Mouse (Mus musculus) retina, embryonic 14.5 days (tissue): ENCODE data around the gene Ubxn11.

Experiments used
- DNase-seq: peaks from one replicate; pipeline ENCODE4 v3.0.0-alpha.2; 2015; ENCODE audit warnings: low spot score

Gene Ubxn11

DNA sequence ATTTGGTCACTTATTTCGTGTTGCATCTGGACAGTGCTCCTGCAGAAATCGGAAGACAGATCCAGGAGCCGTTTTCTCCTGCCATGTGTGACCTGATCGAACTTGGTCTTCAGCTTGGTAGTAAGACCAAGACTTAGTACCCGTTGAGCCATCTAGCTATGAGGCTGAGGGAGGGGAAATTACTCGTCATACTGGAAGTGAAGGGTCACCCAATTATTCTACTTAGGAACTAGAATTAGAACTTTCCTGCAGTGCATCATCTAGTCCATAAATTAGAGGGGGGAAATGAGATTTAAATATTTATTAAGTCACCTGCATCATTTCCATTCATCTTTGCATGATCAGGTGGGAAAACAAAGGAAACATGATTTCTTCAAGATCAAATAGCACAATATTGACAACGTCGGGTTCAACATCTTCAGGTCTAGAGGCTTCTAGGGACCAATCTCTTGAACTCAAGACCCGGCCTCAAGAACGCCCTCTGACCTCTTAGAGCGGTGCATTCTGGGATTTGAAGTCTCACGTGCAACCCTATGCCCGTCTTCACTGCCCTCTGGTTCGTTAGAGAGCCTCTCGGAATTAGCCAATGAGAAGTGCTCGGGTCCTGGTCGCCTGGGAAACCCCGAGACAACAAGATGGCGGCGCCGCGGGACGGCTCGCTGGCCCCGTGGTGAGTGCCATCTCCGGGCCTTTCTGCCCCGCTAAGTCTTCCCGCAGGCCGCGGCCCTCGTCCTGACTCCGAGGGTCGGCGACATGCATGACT lies at the start of gene Ubxn11:
Gene Ubxn11 (plus strand): TSS at position 592 of the 763 bp plus-strand sequence.
- DNase-seq = peak; percentile 92

- DNase-seq = no peak
Observed at GRCm38 (mm10) chr4:134053538-134053937, 48.8 kb upstream of the Ubxn11 start, which contains the start of gene Zfp683. TSS of gene Zfp683 (plus strand) at chr4:134053838.

- DNase-seq = no peak
Observed at GRCm38 (mm10) chr4:134058166-134058715, 44.1 kb upstream of the Ubxn11 start.

DNA sequence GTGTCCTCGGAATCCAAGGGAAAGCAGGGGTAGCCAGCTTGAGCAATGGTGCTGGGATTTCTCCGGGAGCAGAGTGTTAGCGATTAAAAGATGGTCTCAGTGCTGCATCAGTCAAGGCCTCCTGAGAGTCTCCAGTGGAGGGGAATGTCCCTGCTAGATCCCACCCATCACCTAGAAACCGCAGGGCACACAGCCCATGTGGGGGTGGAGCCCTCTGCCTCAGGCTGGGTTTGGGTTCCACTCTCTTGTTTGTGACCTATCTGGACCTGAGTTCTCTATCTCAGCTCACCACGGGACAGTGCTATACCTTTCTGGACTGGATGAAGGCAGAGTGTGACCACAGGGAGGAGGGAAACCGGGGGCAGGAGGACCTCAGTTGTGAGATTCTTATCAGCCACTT lies 43.5 kb upstream of the Ubxn11 start:
- no peak for DNase-seq

DNA sequence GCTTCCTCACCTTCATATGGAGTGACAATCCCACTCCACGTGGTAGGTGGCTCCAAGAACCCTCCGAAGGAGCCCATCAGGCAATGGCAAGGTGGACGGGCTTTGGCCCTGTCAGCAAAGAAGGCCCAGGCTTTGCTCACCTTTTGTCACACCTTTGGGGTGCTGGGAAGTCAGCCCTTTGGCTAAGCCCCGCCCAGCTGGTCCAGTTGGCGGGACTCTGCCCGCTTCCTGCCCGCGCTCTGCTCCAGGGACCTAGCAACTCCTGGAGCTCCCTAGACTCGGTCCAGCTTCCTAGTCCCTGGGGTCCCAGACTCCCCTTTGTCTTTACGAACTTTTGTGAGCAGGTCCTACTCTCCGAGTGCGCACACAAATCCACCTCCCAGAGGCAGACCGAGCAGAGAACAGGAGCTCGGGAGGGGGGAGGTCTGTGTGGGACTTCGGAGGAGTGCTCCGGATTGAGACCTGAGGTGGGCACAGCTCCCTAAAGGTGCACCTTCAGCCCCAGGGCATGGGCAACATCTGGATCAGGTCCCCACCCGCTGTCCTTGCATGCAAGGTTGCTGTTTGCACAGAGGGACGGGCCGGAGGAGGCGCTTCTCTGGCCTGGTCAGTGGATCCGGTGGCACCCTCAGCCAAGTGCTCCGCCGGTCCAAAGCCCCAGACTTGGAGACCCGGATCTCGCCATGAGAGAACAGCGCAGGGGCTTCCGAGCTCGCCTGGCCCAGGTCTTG lies 42.1 kb upstream of the Ubxn11 start, which contains the start of gene Crybg2:
Gene Crybg2 (plus strand): TSS at position 681 of the 731 bp plus-strand sequence.
- no peak for DNase-seq

DNA sequence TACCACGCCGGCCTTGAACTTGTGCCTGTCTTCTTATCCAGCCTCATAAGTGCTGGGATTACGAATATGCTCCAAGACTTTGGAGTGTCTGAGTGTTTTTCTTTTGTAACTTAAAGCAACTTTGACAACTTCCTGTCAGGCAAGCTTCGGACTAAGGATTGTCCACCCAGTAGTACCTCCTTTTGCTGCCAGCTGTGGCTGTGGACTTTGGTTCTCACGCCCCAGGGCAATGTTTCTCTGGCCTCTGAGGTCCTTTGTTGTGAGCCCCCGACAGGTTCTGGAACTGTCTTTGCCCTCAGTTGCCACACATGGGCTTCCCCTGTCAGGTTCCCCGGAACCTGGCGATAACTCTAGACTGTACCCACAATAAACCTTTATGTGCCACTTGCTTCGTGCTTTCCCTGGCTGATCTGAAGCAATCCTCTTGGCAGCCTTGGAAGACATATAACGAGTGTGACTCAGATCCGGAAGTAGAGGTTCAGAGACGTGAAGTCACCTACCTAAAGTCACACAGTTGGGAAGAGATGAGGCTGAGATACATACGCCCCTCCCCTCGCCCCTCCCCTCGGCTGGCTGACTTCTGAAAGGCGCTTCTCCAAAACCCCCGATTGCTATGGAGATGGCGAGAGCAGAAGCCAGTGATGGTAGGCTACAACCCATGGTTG lies 41.1 kb upstream of the Ubxn11 start:
- DNase-seq = no peak

DNA sequence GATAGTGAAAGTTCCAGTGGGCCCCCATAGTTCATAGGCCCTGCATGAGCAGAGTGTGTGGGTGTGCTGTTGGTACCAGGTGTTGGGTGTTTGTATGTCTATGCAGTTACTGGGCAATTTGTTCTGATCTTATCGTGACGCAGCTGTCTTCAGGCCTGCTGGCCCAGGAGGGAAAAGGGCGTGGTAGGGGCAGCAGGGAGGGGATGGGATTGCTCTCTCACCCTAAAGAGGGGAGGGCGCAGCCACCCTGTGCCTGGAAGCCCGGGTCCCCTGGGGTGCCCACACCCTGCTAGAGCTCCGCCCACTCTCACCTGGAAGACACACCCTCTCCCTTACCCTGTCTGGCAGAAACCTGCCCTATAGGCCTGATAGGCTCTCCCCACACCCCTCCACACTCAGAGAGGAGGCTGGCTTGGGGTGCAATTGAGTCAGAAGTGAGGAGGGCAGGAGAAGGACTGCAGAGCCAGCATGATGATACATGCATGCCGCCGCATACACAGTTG lies 40.4 kb upstream of the Ubxn11 start:
- DNase-seq = no peak

DNA sequence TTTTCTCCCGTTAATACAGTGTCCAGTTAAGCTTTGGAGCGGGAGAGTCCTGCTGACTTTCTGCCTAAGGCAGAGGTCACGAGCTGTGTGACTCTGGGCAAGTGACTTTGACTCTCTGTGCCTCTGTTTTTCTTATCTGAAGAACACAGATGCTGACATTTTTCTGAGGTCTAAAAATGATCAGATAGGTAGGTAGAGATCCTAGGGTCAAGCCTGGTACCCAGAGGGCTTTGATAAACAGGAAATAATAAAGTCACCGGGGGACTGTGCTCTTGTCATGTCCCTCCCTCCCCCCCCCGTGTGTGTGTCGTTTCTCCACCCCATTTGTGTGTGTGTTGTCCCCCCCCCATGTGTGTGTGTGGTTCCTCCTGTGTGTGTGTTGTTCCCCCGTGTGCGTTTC lies 39.8 kb upstream of the Ubxn11 start:
- DNase-seq = no peak

- DNase-seq = no peak
Observed at GRCm38 (mm10) chr4:134065431-134066004, 36.9 kb upstream of the Ubxn11 start.

DNA sequence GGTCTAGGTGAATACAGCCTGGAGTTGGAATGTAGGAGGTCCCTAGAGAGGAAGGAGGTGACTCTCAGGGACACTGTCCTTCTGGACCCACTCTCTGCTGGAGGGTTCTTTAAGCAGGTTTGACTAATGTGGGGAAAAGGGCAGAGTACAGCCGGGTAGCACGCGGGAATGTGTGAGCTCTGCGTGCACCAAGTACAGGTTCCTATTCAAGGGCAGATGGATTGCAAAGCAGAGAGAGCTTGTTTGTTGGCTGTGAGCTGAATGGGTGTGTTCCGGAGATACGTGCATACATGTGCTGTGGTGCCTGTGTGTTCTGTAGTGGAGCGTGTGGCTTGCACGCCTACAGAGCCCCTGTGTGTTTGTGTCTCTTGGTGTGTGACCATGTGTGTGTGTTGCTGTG lies 35.0 kb upstream of the Ubxn11 start:
- DNase-seq = no peak

- no peak for DNase-seq
Observed at GRCm38 (mm10) chr4:134067833-134068544, 34.4 kb upstream of the Ubxn11 start.

- no peak for DNase-seq
Observed at GRCm38 (mm10) chr4:134068793-134069580, 33.4 kb upstream of the Ubxn11 start.

DNA sequence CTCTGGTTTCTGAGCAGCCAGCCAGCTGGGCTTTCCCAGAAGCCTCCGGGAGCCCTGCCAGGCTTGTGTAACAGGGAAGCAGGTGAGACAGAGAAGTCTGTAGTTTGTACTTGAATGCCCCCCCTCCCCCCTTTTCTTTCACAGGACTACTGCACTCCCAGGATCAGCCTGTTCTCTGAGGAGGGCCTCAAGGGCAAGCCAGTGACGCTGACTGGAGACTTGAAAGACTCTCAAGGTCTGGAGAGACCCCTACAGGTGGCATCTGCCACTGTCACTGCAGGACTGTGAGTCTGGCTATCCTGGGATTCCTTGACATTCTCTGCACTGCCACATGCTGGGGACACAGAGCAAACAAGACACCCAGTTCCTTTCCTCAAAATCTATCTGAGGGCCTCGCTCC lies 23.7 kb upstream of the Ubxn11 start:
- DNase-seq = peak; percentile 76

DNA sequence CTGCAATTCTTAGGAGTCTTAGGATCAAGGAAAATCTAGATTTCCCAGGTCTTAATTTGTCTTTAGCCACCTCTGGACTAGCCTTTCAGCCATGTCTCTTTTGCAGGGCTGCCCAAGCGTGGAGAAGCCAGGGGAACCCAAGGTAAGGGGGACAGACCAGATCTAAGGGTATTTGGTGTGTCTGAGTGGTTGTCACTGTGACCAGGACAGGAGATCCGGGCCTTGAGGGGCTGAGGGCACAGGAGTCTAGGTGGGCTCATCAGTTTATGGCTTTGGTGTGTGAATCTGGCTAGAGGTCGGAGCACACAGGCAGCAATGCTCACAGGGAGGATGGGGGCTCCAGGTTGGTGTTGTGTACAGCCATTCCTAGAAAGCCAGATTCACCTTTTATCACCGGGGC lies 21.7 kb upstream of the Ubxn11 start:
- DNase-seq = no peak

- DNase-seq = peak; percentile 75
Observed at GRCm38 (mm10) chr4:134081730-134082386, 20.5 kb upstream of the Ubxn11 start.

DNA sequence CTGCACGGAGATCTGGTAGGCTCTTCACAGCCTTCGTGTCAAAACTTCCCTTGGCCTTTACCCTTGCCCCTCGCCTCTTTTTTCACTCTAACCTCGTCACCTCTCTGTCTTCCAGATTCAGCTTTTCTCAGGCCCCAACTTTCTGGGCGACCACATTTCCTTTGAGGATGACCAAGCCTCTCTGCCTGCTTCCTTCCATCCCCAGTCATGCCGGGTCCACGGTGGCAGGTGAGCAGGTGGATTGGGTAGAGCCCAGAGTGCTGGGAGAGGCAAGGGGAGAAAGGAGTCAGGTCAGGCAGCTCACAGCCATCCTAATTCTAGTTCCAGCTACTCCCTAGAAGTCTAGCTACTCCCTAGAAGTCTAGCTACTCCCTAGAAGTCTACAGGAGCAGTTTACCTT lies 19.9 kb upstream of the Ubxn11 start:
- DNase-seq = no peak

GRCm38 (mm10) chr4:134084999-134085398 lies 17.4 kb upstream of the Ubxn11 start:
- DNase-seq = no peak

- peak; percentile 78 for DNase-seq
Observed at GRCm38 (mm10) chr4:134087412-134087811, 15.0 kb upstream of the Ubxn11 start.

GRCm38 (mm10) chr4:134089029-134089428 lies 13.3 kb upstream of the Ubxn11 start:
- DNase-seq = no peak
